Mouse (Mus musculus) liver, embryonic 13.5 days (tissue): ENCODE results near the gene Ccdc61. TPM values are rescaled to one million over a fixed set of nuclear protein-coding genes. Genes with fewer than 3 reads are reported as not detected.
A peak's percentile ranks its signal among the peaks of the same experiment; 100 is the strongest.

Source experiments
- ATAC-seq: fragments of 200-750 bp; cut with Nextera tagmentation; 2 replicates; pipeline ENCODE4 v1.8.0; 2017; ENCODE audit warnings: low read depth, mild to moderate bottlenecking, moderate number of reproducible peaks, moderate library complexity
- DNase-seq: peaks from one replicate; pipeline ENCODE4 v3.0.0; 2022
- H3K27ac ChIP-seq: fragments of 300-500 bp; sonication (generic); 2 replicates; pipeline ENCODE4 v1.5.1; 2015; ENCODE audit warnings: moderate library complexity, mild to moderate bottlenecking, inconsistent platforms
- H3K27me3 ChIP-seq: fragments of 300-500 bp; sonication (generic); 2 replicates; pipeline ENCODE4 v1.6.1; 2015; ENCODE audit warnings: mild to moderate bottlenecking, inconsistent platforms
- H3K36me3 ChIP-seq: fragments of 300-500 bp; sonication (generic); 2 replicates; pipeline ENCODE4 v1.6.1; 2015; ENCODE audit warnings: mild to moderate bottlenecking, inconsistent platforms
- H3K4me1 ChIP-seq: fragments of 300-500 bp; sonication (generic); replicated peaks from 2 replicates; pipeline ENCODE4 v1.6.1; 2015; ENCODE audit warnings: inconsistent platforms
- H3K4me2 ChIP-seq: fragments of 300-500 bp; sonication (generic); 2 replicates; pipeline ENCODE4 v1.6.1; 2015; ENCODE audit warnings: inconsistent platforms, mild to moderate bottlenecking, moderate library complexity
- H3K4me3 ChIP-seq: fragments of 300-500 bp; sonication (generic); replicated peaks from 2 replicates; pipeline ENCODE4 v1.5.1; 2015; ENCODE audit warnings: mild to moderate bottlenecking, inconsistent platforms
- H3K9ac ChIP-seq: fragments of 300-500 bp; sonication (generic); 2 replicates; pipeline ENCODE4 v1.6.1; 2015; ENCODE audit warnings: mild to moderate bottlenecking, inconsistent platforms
- H3K9me3 ChIP-seq: fragments of 300-500 bp; sonication (generic); replicated peaks from 2 replicates; pipeline ENCODE4 v1.6.1; 2016; ENCODE audit warnings: inconsistent platforms
- WGBS: fragments of 180-500 bp; shearing (Covaris S2); methylation state at CpG from one replicate; pipeline ENCODE4 v1.1.7; 2015; ENCODE audit not compliant: insufficient replicate concordance; 5-methylcytosine and 5-hydroxymethylcytosine counted together
- polyA plus RNA-seq: library from polyadenylated mRNA; unstranded; fragments of >200 nt; fragmentation: Nextera tagmentation; extraction: Ambion mirVana; gene quantifications from 2 replicates; pipeline ENCODE4 v1.2.1, GENCODE M21; 2015

Gene Ccdc61
- polyA plus RNA-seq, 1 experiment from 2014 or later = 10.7 TPM

GRCm38 (mm10) chr7:18909797-18910196 lies 418 bp downstream of the Ccdc61 start:
- ATAC-seq (peak; percentile 37), DNase-seq (no peak)
- Histone ChIP-seq H3K27ac (peak overlapping the region; percentile 53; the same call in 1 of the 2 replicates), H3K4me2 (peak overlapping the region; percentile 72), H3K9me3 (no peaks in the 10 kb centered on the region), H3K4me3 (peak overlapping the region; percentile 80), H3K4me1 (peaks cover 33% of the 10 kb centered on the region), H3K9ac (peak overlapping the region; percentile 77), H3K36me3 (no peaks in the 10 kb centered on the region), H3K27me3 (no peaks in the 10 kb centered on the region)
- 5% methylated on average over 17 of the region's 17 CpGs for WGBS

GRCm38 (mm10) chr7:18904971-18905370 lies 5.2 kb downstream of the Ccdc61 start:
- Histone ChIP-seq H3K4me3 (no peak overlapping the region), H3K9ac (no peak overlapping the region), H3K36me3 (peaks cover 8% of the 10 kb centered on the region; the same call in 1 of the 2 replicates), H3K4me2 (no peak overlapping the region), H3K27me3 (no peaks in the 10 kb centered on the region), H3K9me3 (no peaks in the 10 kb centered on the region), H3K27ac (no peak overlapping the region), H3K4me1 (peaks cover 25% of the 10 kb centered on the region)
- ATAC-seq = no peak
- WGBS = 66% methylated on average over 3 of the region's 3 CpGs
- DNase-seq = no peak

- no peak overlapping the region for H3K4me2 ChIP-seq
- 51% methylated on average over 3 of the region's 3 CpGs for WGBS
- H3K9me3 ChIP-seq = no peaks in the 10 kb centered on the region
- H3K36me3 ChIP-seq = peaks cover 9% of the 10 kb centered on the region; the same call in 1 of the 2 replicates
- ATAC-seq (no peak), DNase-seq (no peak)
- H3K27ac ChIP-seq = no peak overlapping the region
- H3K9ac ChIP-seq = no peak overlapping the region
- no peak overlapping the region for H3K4me3 ChIP-seq
- H3K27me3 ChIP-seq = no peaks in the 10 kb centered on the region
- H3K4me1 ChIP-seq = 0 out of 2 replicates have a peak, but pooled peaks cover 2% of the 10 kb centered on the region
Observed at GRCm38 (mm10) chr7:18902486-18902885, 7.7 kb downstream of the Ccdc61 start.

GRCm38 (mm10) chr7:18900513-18900912 lies 9.7 kb downstream of the Ccdc61 start:
- H3K4me3 ChIP-seq = no peak overlapping the region
- ATAC-seq (no peak), DNase-seq (no peak)
- peaks cover 9% of the 10 kb centered on the region; the same call in 1 of the 2 replicates for H3K36me3 ChIP-seq
- no peak overlapping the region for H3K27ac ChIP-seq
- no peaks in the 10 kb centered on the region for H3K4me1 ChIP-seq
- no peak overlapping the region for H3K4me2 ChIP-seq
- H3K9ac ChIP-seq = no peak overlapping the region
- H3K27me3 ChIP-seq = no peaks in the 10 kb centered on the region
- no peaks in the 10 kb centered on the region for H3K9me3 ChIP-seq
- 62% methylated on average over 2 of the region's 2 CpGs for WGBS

GRCm38 (mm10) chr7:18896536-18896935 lies 13.7 kb downstream of the Ccdc61 start:
- Histone ChIP-seq H3K4me3 (no peak overlapping the region), H3K4me2 (no peak overlapping the region), H3K27ac (no peak overlapping the region), H3K36me3 (0 out of 2 replicates have a peak, but pooled peaks cover 9% of the 10 kb centered on the region), H3K9me3 (no peaks in the 10 kb centered on the region), H3K9ac (no peak overlapping the region), H3K4me1 (peaks cover 23% of the 10 kb centered on the region), H3K27me3 (peaks cover 21% of the 10 kb centered on the region)
- ATAC-seq (no peak), DNase-seq (no peak)
- WGBS = 55% methylated on average over 5 of the region's 5 CpGs

- Histone ChIP-seq H3K27me3 (peaks cover 21% of the 10 kb centered on the region), H3K27ac (no peak overlapping the region), H3K4me1 (peaks cover 23% of the 10 kb centered on the region), H3K36me3 (no peaks in the 10 kb centered on the region), H3K4me2 (peak overlapping the region; percentile 70), H3K4me3 (peak overlapping the region; percentile 44), H3K9ac (0 out of 2 replicates have a peak overlapping the region, but pooled peaks have one; percentile 19), H3K9me3 (no peaks in the 10 kb centered on the region)
- DNase-seq = peak; percentile 56
- ATAC-seq = peak; percentile 56
- 4% methylated on average over 41 of the region's 41 CpGs for WGBS
Observed at GRCm38 (mm10) chr7:18893651-18894430, 16.4 kb downstream of the Ccdc61 start.

- H3K4me2 ChIP-seq = peak overlapping the region; percentile 70; the same call in 1 of the 2 replicates
- no peaks in the 10 kb centered on the region for H3K9me3 ChIP-seq
- no peak overlapping the region for H3K27ac ChIP-seq
- peaks cover 23% of the 10 kb centered on the region for H3K4me1 ChIP-seq
- H3K4me3 ChIP-seq = peak overlapping the region; percentile 48; the same call in 1 of the 2 replicates
- DNase-seq = no peak
- WGBS = 32% methylated on average over 27 of the region's 27 CpGs
- peaks cover 21% of the 10 kb centered on the region for H3K27me3 ChIP-seq
- peak; percentile 44 for ATAC-seq
- H3K9ac ChIP-seq = no peak overlapping the region
- no peaks in the 10 kb centered on the region for H3K36me3 ChIP-seq
Observed at GRCm38 (mm10) chr7:18893009-18893408, 17.2 kb downstream of the Ccdc61 start.

- Histone ChIP-seq H3K36me3 (no peaks in the 10 kb centered on the region), H3K4me2 (peak overlapping the region; percentile 69), H3K4me3 (peak overlapping the region; percentile 48), H3K9me3 (no peaks in the 10 kb centered on the region), H3K27me3 (peaks cover 21% of the 10 kb centered on the region), H3K9ac (peak overlapping the region; percentile 46; the same call in 1 of the 2 replicates), H3K27ac (no peak overlapping the region), H3K4me1 (peaks cover 23% of the 10 kb centered on the region)
- DNase-seq = peak; percentile 62
- peak; percentile 42 for ATAC-seq
- 18% methylated on average over 33 of the region's 33 CpGs for WGBS
Observed at GRCm38 (mm10) chr7:18891872-18892599, 18.2 kb downstream of the Ccdc61 start.

- WGBS = 80% methylated on average over 8 of the region's 8 CpGs
- peaks cover 23% of the 10 kb centered on the region for H3K4me1 ChIP-seq
- no peak overlapping the region for H3K4me3 ChIP-seq
- DNase-seq = no peak
- H3K9me3 ChIP-seq = no peaks in the 10 kb centered on the region
- H3K4me2 ChIP-seq = no peak overlapping the region
- H3K27ac ChIP-seq = no peak overlapping the region
- no peak overlapping the region for H3K9ac ChIP-seq
- no peak for ATAC-seq
- no peaks in the 10 kb centered on the region for H3K36me3 ChIP-seq
- H3K27me3 ChIP-seq = peaks cover 21% of the 10 kb centered on the region
Observed at GRCm38 (mm10) chr7:18890848-18891247, 19.4 kb downstream of the Ccdc61 start.

- no peak for ATAC-seq
Observed at GRCm38 (mm10) chr7:18886963-18887362, 23.3 kb downstream of the Ccdc61 start.

GRCm38 (mm10) chr7:18884745-18885422 lies 25.3 kb downstream of the Ccdc61 start:
- Histone ChIP-seq H3K27ac (no peak overlapping the region), H3K4me3 (no peak overlapping the region)
- 33% methylated on average over 13 of the region's 13 CpGs for WGBS

More at GRCm38 (mm10) chr7:18886963-18887362, 23.3 kb downstream of the Ccdc61 start:
- no peaks in the 10 kb centered on the region for H3K9me3 ChIP-seq
- 50% methylated on average over 1 of the region's 1 CpGs for WGBS
- no peak overlapping the region for H3K27ac ChIP-seq
- no peak for DNase-seq
- H3K27me3 ChIP-seq = no peaks in the 10 kb centered on the region
- H3K4me1 ChIP-seq = peaks cover 7% of the 10 kb centered on the region; the same call in 1 of the 2 replicates
- no peak overlapping the region for H3K9ac ChIP-seq
- no peak overlapping the region for H3K4me2 ChIP-seq
- H3K36me3 ChIP-seq = no peaks in the 10 kb centered on the region
- H3K4me3 ChIP-seq = no peak overlapping the region

More at GRCm38 (mm10) chr7:18884745-18885422, 25.3 kb downstream of the Ccdc61 start:
- Histone ChIP-seq H3K4me1 (peaks cover 7% of the 10 kb centered on the region; the same call in 1 of the 2 replicates), H3K4me2 (no peak overlapping the region), H3K9me3 (no peaks in the 10 kb centered on the region), H3K27me3 (no peaks in the 10 kb centered on the region), H3K36me3 (no peaks in the 10 kb centered on the region), H3K9ac (no peak overlapping the region)
- DNase-seq (no peak), ATAC-seq (no peak)
